ENCODE assay signal across 18 mouse cellular contexts in genomic region chr12:104141506-104141905, GRCm38 (mm10). TPM values are rescaled to one million over a fixed set of nuclear protein-coding genes. Genes with fewer than 3 reads are reported as not detected.
"Had no signal": no experiment of that assay in that cellular context is flagged by ENCODE, and none has a peak within 500 bp of the region (broad histone marks: within the 10 kb centered on the region; RNA-seq: fewer than 3 reads in every experiment).

No protein-coding gene starts in this region.

- H3K4me2 ChIP-seq: kidney, embryonic 15.5 days; limb, embryonic 13.5 days; midbrain, embryonic 11.5 days; stomach, embryonic 15.5 days had no signal

- H3K36me3 ChIP-seq: kidney, embryonic 15.5 days; limb, embryonic 13.5 days; stomach, embryonic 15.5 days had no signal

- H3K27ac ChIP-seq: kidney, embryonic 15.5 days; limb, embryonic 13.5 days; liver, embryonic 14.5 days; stomach, embryonic 15.5 days had no signal

- H3K9ac ChIP-seq: kidney, embryonic 15.5 days; limb, embryonic 13.5 days; liver, embryonic 14.5 days; stomach, embryonic 15.5 days had no signal

- H3K9me3 ChIP-seq: kidney, embryonic 15.5 days; limb, embryonic 13.5 days; stomach, embryonic 15.5 days had no signal

- DNase-seq: kidney, adult 2 months; kidney, postnatal 25 days; layer of hippocampus, adult 9-11 months; layer of hippocampus, postnatal 36 days; lung, adult 18-20 months; lung, postnatal 4 days; spleen, adult 18-20 months; thymus, postnatal 14 days had no signal

- H3K27me3 ChIP-seq: kidney, embryonic 15.5 days; limb, embryonic 13.5 days; stomach, embryonic 15.5 days had no signal

- H3K4me3 ChIP-seq: kidney, embryonic 15.5 days; limb, embryonic 13.5 days; stomach, embryonic 15.5 days had no signal

- H3K4me1 ChIP-seq: kidney, embryonic 15.5 days; limb, embryonic 13.5 days; stomach, embryonic 15.5 days had no signal

- ATAC-seq: midbrain, embryonic 16.5 days had no signal

RNA-seq across cellular contexts. Expression of gene Serpina3c, which starts 12.2 kb away (rescaled TPM):
- polyA plus RNA-seq: kidney, embryonic 15.5 days; limb, embryonic 13.5 days; liver, adult 2 months; liver, embryonic 14.5 days; midbrain, embryonic 11.5 days; neural tube, embryonic 14.5 days; stomach, embryonic 15.5 days had no signal

RNA-seq across cellular contexts. Expression of gene Serpina3b, which starts 13.7 kb away (rescaled TPM):
- polyA plus RNA-seq: kidney, adult 2 months; limb, embryonic 13.5 days; liver, adult 2 months; lung, embryonic 16.5 days; midbrain, embryonic 11.5 days; midbrain, embryonic 16.5 days; neural tube, embryonic 14.5 days; stomach, embryonic 15.5 days had no signal

RNA-seq across cellular contexts. Expression of gene Serpina3a, which starts 29.0 kb away (rescaled TPM):
- polyA plus RNA-seq: intestine, embryonic 16.5 days; kidney, adult 2 months; kidney, embryonic 15.5 days; limb, embryonic 13.5 days; liver, adult 2 months; liver, embryonic 14.5 days; lung, embryonic 16.5 days; midbrain, embryonic 11.5 days; midbrain, embryonic 16.5 days; neural tube, embryonic 14.5 days; stomach, embryonic 15.5 days had no signal

RNA-seq across cellular contexts. Expression of gene Serpina5, which starts 40.6 kb away (rescaled TPM):
- polyA plus RNA-seq: kidney, adult 2 months; kidney, embryonic 15.5 days; limb, embryonic 13.5 days; lung, embryonic 16.5 days; midbrain, embryonic 11.5 days; midbrain, embryonic 16.5 days; neural tube, embryonic 14.5 days had no signal
